Mouse (Mus musculus): ENCODE measurements at regions not wholly inside any gene's neighbourhood (a gene's known extent, or its start where the extent isn't known, plus 50 kb on each side); places are given as distances from the start of the nearest gene placed in this dataset.

GRCm38 (mm10) chr10:100152821-100153220, 137.4 kb downstream of the Kitl start:
- no peak for DNase-seq (ENCODE audit: extremely low spot score, low spot score)

- no peak for DNase-seq (ENCODE audit: extremely low spot score, low spot score)
Measured at GRCm38 (mm10) chr10:100153311-100153710, 137.9 kb downstream of the Kitl start.

- DNase-seq (ENCODE audit: extremely low spot score, low spot score): no peak
Measured at GRCm38 (mm10) chr10:100155566-100155965, 140.1 kb downstream of the Kitl start.

GRCm38 (mm10) chr10:100159843-100160531, 144.6 kb downstream of the Kitl start:
- no peak for DNase-seq (ENCODE audit: extremely low spot score, low spot score)

- no peak for DNase-seq (ENCODE audit: extremely low spot score, low spot score)
Measured at GRCm38 (mm10) chr10:100160532-100160852, 145.1 kb downstream of the Kitl start.

- no peak for DNase-seq (ENCODE audit: extremely low spot score, low spot score)
Measured at GRCm38 (mm10) chr10:100161117-100161516, 145.7 kb downstream of the Kitl start.

- no peak for DNase-seq (ENCODE audit: extremely low spot score, low spot score)
Measured at GRCm38 (mm10) chr10:100164526-100164925, 149.1 kb downstream of the Kitl start.

- DNase-seq (ENCODE audit: extremely low spot score, low spot score): no peak
Measured at GRCm38 (mm10) chr10:100170836-100171235, 155.4 kb downstream of the Kitl start.

GRCm38 (mm10) chr10:100197673-100198072, 137.8 kb upstream of the Gm4301 start:
- DNase-seq (ENCODE audit: extremely low spot score, low spot score): no peak

- DNase-seq (ENCODE audit: extremely low spot score, low spot score): no peak
Measured at GRCm38 (mm10) chr10:100199090-100199690, 136.3 kb upstream of the Gm4301 start.

- peak; percentile 21 for DNase-seq (ENCODE audit: extremely low spot score, low spot score)
Measured at GRCm38 (mm10) chr10:100200431-100200830, 135.0 kb upstream of the Gm4301 start.

- no peak for DNase-seq (ENCODE audit: extremely low spot score, low spot score)
Measured at GRCm38 (mm10) chr10:100206617-100207530, 128.6 kb upstream of the Gm4301 start.

- no peak for DNase-seq (ENCODE audit: extremely low spot score, low spot score)
Measured at GRCm38 (mm10) chr10:100210684-100211083, 124.8 kb upstream of the Gm4301 start.

GRCm38 (mm10) chr10:100224459-100225097, 110.9 kb upstream of the Gm4301 start:
- no peak for DNase-seq (ENCODE audit: extremely low spot score, low spot score)

- DNase-seq (ENCODE audit: extremely low spot score, low spot score): no peak
Measured at GRCm38 (mm10) chr10:100259235-100259900, 76.1 kb upstream of the Gm4301 start.

GRCm38 (mm10) chr10:100263447-100263846, 72.0 kb upstream of the Gm4301 start:
- no peak for DNase-seq (ENCODE audit: extremely low spot score, low spot score)

- DNase-seq (ENCODE audit: extremely low spot score, low spot score): peak; percentile 17
Measured at GRCm38 (mm10) chr10:100264066-100264465, 71.4 kb upstream of the Gm4301 start.

GRCm38 (mm10) chr10:100282471-100282870, 53.0 kb upstream of the Gm4301 start:
- DNase-seq (ENCODE audit: extremely low spot score, low spot score): no peak

Measured in neural tube, embryonic 10.5 days (tissue).